Mouse (Mus musculus) gastrocnemius, postnatal 36 days (tissue): ENCODE data around the gene Nuak2. TPM values are rescaled to one million over a fixed set of nuclear protein-coding genes. Genes with fewer than 3 reads are reported as not detected.
"Not testable (repeated sequence)": the region's sequence is repeated elsewhere in the genome, so short reads cannot be mapped to it uniquely, and the experiment has no call there.

Source experiments
- DNase-seq, 2 experiments: peaks; one replicate each; pipeline ENCODE4 v3.0.0; 2022
- intact Hi-C: fragments of 180-260 bp; cut with DNase I; formaldehyde crosslinking; loops from one replicate; pipeline ENCODE4 v1.15.1; 2025
- long read RNA-seq, 2 experiments: library from polyadenylated mRNA; stranded (forward); transcript quantifications; one replicate each; pipeline ENCODE4 v2.0.0; 2021
- total RNA-seq, 2 experiments: library from RNA; stranded (reverse); gene quantifications; 2 replicates each; pipeline ENCODE4 v1.2.3; 2021

The Nuak2 gene
- total RNA-seq, result under 1 TPM; 0.59 to 0.99 TPM
- long read RNA-seq, experiment 1, result 0 reads
- long read RNA-seq, experiment 2, result 0 reads

DNA sequence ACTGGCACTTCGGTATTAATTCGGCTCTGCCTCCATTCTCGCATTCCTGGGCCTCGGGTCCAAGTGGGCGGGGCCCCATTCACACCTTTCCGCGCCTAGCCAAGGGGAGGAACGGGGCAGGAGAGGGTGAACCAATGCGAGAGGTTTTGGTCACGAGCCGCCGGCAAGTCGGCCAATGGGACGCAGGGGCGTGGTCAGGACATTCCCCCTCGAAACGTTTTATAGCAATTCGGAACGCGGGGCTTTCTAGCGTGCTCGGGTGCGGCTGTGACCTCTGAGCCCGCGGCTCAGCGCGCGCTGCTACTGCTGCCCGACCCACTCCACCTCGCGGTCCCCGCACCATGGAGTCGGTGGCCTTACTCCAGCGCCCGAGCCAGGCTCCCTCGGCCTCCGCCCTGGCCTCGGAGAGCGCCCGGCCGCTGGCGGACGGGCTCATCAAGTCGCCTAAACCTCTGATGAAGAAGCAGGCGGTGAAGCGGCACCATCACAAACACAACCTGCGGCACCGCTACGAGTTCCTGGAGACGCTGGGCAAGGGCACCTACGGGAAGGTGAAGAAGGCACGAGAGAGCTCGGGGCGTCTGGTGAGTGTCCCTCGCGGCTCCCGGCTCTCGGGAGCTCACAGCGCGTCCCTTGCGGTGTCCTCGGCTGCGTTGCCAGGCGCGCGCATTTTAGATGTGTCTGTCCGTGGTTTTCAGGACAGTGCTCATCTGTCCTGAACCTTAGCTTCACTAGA, at the start of gene Nuak2:
Nuak2 (plus strand) TSS at position 238 of the 736 bp plus-strand sequence.
- intact Hi-C loops, result no loop called here
- peak; percentile 73 to 85 for DNase-seq

DNA sequence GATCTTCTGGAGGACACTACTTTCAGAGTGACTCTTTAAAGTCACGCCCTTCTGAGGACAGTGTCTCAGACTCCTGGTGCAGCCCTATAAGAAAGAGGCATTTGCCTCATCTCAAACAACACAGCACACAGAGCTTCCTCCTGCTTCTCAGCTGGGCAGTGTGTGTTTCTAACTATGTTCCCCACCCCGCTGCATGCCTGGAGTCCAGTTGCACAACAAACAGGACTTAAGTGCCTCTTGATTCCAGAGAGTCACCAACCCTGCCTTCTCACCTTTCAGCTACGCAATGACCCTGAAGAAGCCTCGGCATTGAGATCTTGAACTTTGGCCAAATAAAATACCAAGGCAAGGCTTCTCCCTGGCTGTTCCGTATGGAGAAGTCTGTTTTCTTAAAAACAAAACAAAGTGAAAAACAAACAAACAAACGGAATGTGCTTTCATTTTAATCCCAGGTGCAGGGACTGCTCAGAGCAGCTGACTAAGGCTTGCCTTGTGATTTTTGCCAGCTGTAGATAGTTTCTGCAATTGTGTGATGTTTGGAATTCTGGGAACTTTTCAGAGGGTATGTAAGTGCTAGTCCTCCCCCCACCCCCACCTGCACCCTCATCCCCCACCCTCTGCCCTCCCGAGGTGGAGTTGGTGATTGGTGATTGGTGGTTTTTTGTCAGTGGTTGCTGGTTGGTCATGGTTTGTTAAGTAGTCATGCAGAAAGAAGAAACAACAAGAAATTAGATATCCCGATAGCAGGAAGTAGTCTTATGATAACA, 49.0 kb upstream of the Nuak2 start:
- intact Hi-C loops, result no loop called here
- DNase-seq, result peak in 1 of 2 experiments; percentile 20

- no peak for DNase-seq
- intact Hi-C loops, result no loop called here
These were observed 48.0 kb upstream of the Nuak2 start for GRCm38 (mm10) chr1:132267959-132268358.

- intact Hi-C loops, result no loop called here
- no peak for DNase-seq
These were observed 47.4 kb upstream of the Nuak2 start for GRCm38 (mm10) chr1:132268418-132269060.

GRCm38 (mm10) chr1:132271237-132271636, 44.7 kb upstream of the Nuak2 start:
- intact Hi-C loops, result no loop called here
- no peak for DNase-seq

GRCm38 (mm10) chr1:132276694-132277093, 39.2 kb upstream of the Nuak2 start:
- no peak for DNase-seq
- intact Hi-C loops, result no loop called here

GRCm38 (mm10) chr1:132277124-132277523, 38.8 kb upstream of the Nuak2 start:
- DNase-seq, result no peak
- intact Hi-C loops, result no loop called here

GRCm38 (mm10) chr1:132280636-132281035, 35.3 kb upstream of the Nuak2 start:
- DNase-seq, intact Hi-C loops: not testable (repeated sequence)

DNA sequence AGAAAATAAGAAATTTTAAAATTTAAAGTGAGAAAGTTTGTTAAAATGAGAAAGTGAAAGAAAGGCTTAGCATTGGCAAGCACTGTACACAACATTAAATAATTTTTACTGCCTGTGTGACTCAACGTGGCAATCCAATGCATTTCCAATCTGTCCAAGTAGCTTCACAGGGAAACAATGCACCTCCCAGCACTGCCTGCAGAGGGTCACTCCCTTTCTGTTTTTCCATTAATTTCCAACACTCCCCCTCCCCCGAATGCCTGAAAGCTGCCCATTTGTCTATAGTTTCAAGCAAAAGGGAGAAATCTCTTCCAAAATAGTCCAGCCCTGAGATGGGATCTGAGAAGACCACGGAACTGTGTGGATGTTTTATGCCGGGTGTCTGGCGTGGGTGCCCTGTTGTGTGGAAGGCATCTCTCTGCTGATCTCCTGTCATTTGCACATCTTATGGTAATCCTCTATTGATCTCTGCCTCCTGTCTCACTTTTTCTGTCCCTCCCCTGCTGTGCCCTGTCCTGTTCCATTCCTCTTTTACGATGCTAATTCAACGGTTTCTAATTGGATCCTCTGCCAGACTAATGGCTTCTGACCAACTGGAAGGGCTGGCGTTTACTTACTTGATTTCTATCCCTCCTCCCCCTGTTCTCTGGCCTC, 34.3 kb upstream of the Nuak2 start:
- intact Hi-C loops, result no loop called here
- no peak for DNase-seq

- DNase-seq, result no peak
- intact Hi-C loops, result no loop called here
These were observed 33.8 kb upstream of the Nuak2 start for GRCm38 (mm10) chr1:132282177-132282536.

DNA sequence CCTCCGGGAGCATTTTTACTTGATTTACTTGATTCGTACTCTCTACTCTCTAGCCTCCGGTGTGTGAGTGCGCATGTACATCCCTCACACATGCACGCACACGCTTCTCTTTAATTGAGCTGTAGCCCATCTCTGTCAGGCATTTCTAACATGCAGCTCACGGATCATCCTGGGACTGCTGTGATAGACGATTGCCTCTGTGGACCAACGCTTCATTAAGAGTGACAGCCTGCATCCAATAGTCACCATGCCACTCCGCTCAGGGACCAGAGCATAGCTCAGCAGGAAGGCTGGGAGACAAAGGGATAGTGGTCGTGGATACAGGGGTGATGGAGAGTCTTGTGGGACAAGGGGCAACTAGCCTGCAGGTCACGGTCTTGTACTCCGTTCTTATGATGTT, 32.9 kb upstream of the Nuak2 start:
- no peak for DNase-seq
- intact Hi-C loops, result no loop called here

GRCm38 (mm10) chr1:132286735-132287134, 29.2 kb upstream of the Nuak2 start:
- intact Hi-C loops, result no loop called here
- no peak for DNase-seq

- no peak for DNase-seq
These were observed 28.5 kb upstream of the Nuak2 start for GRCm38 (mm10) chr1:132287445-132287844.

GRCm38 (mm10) chr1:132287991-132288451, 27.9 kb upstream of the Nuak2 start:
- no peak for DNase-seq
- intact Hi-C loops, result no loop called here

More at GRCm38 (mm10) chr1:132287445-132287844, 28.5 kb upstream of the Nuak2 start:
- intact Hi-C loops, result no loop called here

GRCm38 (mm10) chr1:132289965-132290364, 26.0 kb upstream of the Nuak2 start:
- DNase-seq, result no peak
- intact Hi-C loops, result no loop called here

DNA sequence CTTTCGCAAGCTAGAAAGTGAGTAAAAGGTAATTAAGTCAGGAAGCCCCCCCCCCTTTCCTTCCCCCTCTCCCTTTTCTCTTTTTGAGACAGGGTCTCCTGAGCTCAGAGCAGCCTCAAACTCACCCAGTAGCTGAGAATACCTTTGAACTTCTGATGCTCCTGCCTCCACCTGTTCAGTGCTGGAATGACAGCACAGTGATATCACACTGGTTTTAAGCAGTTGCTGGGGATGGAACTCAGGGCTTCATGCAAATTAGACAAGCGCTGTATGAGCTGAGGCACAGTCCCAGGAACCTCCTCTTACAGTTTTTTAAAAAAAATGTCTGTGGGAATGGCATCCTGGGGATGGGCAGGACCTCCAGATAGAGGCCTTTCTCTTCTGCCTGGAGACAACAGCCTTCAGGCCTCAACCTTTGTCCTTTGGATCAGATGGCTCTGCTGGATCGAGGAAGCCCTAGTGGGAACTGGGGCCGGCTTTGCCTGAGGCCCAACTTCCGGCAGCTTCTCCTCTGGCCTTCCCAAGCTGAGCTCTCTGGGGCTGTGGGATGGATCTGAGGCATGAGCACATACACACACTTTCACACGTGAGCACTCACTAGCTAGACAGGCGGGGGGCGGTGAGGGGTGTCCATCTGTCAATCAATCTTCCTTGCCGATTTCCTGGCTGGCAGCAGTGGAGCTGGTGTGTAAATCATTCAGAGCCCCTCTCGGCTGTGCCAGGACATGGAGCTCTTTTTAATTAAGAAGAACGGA, 24.8 kb upstream of the Nuak2 start:
- DNase-seq, result no peak
- intact Hi-C loops, result no loop called here

DNA sequence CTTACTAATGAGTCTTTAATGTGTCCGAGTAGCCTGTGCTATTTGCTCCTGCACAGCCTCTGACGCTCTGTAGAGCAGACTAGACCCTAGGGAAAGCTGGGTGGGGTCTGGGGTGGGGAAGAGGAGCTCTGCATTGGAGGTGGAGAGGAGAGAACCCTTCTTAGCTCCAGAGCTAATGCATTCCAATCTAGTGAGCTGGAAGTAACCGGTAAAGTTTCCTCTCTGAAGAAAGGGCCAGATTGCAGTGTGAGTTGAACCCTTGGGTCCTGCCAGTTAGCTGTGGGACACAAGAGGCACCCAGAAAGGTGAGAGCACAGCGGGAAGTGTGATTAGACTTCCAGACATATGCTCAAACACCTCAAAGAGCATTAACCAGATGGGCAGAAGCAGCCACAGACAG, 24.2 kb upstream of the Nuak2 start:
- no peak for DNase-seq
- intact Hi-C loops, result no loop called here

DNA sequence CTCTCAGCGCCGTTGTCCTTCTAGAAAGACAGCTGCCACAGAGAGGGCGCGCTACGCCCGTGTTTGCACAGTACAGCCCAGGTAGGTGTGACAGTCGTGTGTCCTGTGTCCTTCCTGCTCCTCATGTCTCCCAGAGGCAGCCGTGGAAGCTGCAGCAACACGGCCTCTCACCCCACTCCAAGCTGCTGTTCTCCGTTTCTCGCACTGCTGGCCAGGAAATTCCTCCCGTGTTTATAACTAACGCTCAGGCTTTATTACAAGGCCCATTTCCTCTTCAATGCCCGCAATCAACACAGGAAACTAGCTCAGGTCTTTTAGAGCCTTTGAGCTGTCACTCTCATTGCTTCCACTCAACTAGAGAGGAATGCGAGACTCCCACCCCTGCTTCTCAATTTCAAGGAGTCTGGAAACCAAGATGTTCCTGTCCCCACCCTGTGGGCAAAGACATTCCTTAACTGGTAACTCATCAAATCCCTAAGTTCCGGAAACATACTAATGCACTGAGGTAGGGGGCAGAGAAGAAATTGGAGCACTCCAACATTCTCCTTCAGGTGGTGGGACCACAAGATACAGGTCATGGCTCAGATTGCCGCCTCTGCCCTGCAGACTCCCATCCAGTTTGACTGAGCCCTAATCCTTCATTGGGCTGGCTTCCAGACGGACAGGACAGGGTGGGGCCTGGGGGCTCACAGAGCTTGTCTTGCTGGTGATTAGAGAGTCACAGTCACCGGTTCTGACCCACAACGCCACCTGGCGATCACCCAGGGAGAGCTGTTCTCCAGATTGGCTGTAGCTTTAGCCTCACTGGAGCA, 23.4 kb upstream of the Nuak2 start:
- intact Hi-C loops, result no loop called here
- no peak for DNase-seq

GRCm38 (mm10) chr1:132295506-132295905, 20.4 kb upstream of the Nuak2 start:
- intact Hi-C loops, result no loop called here
- no peak for DNase-seq
